Mouse (Mus musculus): ENCODE results near the gene Dtx4.

Gene Dtx4

DNA sequence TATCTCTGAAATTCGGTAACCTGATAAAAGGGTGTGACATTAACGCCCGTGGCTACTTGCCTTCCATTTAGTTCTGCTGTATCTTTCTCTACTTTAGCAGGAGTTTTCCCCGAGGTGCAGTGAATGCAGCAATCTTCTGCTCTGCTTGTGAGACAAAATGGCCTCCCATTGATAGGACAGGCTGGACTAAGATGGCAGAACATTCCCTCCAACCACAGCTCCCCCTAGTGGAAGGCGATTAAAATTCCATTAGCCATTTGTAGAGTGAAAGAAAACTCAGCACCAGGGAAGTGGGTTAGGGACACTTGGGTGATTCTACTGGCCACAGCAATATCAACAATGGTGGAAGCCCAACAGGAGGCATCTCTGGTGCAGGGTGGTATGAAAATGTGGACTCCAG lies 33.8 kb downstream of the Dtx4 start:
- no peak for DNase-seq (ENCODE audit: low spot score in 2 of 2)

DNA sequence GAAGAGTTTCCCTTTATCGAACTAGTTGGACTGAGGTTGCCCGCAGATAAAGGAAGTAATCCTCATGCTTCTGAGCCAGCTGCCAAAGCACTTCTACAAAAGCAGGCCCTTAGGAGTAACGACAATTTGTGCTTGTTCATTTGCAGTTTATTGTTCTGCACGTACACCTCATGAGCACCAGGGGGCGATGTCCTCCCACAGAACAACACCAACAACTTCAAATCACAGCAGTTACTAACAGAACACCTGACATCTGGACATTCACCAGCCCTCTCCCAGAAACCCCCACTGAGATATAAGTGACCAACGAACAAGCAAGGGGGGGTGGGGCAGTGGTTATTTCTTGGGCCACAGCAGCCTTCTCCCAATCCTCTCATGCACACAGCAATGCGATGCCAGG lies 35.0 kb downstream of the Dtx4 start:
- DNase-seq (ENCODE audit: low spot score in 2 of 2): peak in 1 of 2 experiments; percentile 59

DNA sequence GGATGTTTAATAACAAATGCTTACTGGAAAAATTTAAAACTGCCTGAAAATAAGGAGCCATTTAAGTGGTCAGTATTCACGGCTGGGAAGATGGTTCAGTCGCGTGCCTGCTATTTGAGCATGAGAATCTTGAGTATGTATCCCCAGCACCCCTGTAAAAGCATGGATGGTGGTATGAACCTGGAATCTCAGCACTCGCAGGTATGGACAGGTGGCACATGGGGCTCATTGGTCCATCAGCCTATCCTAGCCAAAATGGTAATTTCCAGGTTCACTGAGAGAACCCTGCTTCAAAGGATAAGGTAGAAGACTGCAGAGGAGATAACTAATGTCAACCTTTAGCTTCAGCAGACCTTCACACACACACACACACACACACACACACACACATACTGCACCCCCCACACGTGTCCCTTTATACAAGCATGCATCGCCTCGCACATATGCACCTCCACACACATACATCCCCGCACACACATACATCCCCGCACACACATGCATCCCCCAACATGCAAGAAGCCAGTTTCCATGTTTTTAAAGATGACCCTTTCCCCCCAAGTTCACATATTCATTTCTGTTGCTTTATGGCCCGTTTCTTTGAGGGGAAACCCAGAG lies 35.6 kb downstream of the Dtx4 start:
- no peak for DNase-seq (ENCODE audit: low spot score in 2 of 2)

DNA sequence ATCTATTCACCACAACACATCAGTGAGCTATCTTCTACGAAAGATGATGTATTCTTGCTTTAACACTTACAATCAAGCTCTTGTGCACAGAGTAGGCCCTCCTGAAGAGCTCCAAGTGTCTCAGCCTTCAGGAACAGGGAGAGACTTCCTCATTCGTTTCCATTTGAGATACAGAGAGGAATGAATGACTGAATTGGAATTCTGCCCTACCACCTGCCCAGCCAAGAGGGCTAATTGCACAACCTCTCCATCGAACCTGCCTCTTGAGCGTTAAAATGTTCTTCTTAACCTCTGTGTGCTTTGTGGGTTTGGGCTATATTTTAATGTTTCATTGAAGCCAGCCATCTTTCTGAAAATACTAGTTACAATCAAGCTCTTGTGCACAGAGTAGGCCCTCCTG lies 36.6 kb downstream of the Dtx4 start:
- DNase-seq (ENCODE audit: low spot score in 2 of 2): no peak

DNA sequence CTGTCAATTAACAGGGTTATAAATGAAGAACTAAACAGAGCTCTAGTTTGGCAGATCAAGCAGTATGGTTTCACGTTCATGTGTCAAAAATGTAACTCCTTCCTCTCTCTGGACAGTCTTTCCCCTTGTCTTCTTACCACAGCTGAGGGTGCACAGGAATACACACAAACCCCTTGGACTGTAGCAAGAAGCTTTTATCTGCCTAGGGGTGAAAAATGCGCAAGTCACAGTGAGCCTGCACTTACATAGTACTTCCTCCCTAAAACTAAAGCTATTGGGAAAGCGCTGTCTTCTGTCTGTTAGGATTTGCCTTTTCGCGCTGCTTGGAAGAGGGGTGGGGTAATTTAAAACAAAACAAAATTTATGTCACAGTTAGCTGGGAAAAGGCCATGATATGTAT lies 37.1 kb downstream of the Dtx4 start:
- DNase-seq (ENCODE audit: low spot score in 2 of 2): no peak

DNA sequence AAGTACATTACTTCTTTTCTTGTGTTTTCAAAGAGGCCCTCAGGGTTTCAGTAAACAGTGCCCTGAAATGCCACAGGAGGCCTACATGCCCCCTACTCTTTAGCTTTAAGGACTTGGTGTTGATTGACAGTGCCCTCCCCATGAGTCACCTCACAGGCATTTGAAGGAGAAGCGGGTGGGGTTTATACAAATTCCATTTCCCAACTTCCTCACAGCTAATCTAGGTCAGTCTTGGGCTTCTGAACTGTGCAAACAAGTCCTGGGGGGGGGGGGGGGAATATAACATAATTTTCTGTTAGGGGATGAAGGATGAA lies 37.6 kb downstream of the Dtx4 start:
- DNase-seq (ENCODE audit: low spot score in 2 of 2): no peak

DNA sequence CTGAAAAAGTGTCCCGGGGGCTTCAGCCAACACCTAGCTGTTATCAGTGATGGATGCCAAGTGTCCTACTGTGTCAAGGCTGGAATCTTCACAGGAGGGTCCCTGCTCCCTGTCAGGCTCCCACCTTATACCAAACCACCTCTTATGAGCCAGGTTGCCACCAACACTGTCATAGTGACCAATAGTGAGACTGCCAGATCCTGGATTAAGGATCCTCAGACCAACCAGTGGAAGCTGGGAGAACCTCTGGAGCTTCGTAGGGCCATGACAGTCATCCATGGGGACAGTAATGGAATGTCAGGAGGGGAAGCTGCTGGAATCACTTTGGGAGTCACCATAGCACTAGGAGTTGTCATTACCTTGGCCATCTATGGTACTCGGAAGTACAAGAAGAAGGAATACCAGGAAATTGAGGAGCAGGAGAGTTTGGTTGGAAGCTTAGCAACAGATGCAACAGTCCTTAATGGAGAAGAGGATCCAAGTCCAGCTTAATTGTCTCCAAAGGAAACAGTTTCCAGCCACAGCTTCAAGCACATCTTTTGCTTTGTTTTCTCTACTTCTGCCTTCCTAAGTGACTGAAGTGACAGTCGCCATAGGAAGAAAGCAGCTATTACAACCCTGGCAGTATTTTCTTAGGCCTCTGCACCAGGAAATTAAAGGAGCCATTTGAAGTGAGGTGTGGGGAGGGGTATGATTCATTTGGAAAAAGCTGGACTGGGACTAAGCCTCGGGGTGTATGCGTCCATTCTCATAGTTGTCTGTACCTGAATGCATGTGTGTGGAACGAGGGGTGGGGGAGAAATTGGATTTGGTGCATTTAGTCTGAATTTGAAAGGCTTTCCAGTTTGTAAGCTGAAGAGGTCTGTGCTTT lies 38.2 kb downstream of the Dtx4 start:
- no peak for DNase-seq (ENCODE audit: low spot score in 2 of 2)

DNA sequence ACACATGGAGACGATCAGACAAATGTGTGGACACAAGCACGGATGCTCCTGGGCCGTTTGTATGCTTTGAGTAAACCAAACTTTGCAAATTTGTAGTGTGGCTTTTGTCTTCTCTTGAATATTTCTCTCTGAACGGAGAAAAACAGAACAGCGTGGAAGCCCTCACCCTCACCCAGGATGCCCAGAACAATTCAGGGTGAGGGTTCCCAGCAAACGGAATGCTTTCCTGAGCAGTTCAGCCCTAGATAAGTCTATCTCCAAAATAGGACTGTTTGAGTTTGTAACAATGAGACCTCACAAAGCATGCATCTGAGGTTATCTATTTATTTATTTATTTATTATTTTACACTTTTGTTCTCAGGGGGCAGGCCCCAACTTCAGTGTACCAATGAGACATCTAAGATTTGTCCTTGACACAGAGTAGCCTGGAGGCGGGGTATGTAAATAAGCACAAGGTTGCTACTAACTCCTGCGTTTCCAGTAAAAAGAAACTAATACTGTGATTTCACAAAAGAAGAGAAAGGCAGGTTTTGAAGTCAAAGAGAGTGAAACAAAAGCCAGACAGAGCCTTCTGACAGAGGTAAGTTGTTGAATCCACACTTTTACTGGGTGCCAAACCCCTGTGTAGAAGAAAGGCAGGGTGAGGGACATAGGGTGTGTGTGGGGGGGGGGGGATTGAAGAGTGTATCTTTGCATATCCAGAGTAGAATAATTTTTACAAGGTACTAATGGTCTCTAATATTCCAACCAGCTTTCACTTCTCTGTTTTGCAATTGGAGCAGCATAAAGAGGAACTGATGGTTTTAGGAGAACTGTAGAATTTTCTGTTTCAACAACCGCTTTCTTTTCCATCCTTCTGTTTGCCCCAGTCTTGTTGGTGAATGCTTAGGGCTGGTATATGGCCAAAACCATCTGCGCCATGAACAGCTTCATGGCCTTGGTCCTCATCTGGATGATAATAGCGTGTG lies 40.7 kb downstream of the Dtx4 start, which contains the start of gene Mpeg1:
Gene Mpeg1 (plus strand): TSS at position 498 of the 968 bp plus-strand sequence.
- DNase-seq (ENCODE audit: low spot score in 2 of 2): no peak

DNA sequence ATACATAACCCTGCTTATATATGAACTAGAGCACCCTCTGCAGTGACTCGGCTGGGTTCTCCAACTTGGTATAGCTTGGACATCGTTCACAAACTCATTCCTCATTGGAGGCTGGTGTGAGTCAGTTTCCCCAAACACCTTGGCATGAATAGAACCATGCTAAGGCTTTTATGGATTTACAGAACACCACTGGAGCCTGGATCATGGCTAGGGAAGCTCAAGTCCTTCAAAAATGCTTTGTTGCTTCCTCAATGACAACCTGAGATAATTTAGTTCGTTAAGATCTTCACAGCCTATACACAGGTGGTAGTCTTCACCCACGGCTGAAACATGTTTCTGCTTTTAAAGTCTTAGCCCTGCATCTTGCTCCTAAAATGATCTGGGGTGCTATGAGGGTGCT lies 41.7 kb downstream of the Dtx4 start:
- no peak for DNase-seq (ENCODE audit: low spot score in 2 of 2)

DNA sequence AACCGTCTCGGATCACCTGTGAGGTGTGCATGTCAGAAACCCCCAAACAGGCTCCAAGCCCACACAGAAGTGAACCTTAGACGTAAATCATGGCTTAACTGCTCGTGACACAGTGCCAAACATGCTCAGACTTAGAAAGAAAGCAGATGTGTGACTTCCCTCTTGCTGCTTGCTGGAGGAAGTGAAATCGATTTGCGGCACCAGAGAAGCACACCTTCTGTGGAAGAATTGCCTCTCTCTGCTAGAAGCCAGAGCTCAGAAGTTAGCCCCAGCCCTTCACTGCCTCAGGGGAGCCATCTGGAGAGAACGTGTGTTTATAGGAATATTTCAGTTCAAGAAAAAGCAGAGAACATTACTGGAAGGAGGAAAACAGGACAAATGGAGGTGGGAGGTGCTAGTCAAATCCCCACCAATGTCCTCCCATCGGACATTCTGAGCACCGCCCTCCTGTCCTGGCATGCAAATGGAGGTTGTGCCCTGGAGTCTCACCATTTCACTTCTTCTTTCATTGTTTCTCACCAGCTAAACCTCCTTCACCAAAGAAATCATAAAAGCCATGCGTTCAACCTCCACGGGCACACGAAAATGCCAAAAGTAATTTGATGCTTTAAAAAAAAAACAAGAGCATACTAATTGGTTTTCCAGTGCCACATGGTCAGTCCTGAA lies 43.7 kb downstream of the Dtx4 start:
- no peak for DNase-seq (ENCODE audit: low spot score in 2 of 2)

DNA sequence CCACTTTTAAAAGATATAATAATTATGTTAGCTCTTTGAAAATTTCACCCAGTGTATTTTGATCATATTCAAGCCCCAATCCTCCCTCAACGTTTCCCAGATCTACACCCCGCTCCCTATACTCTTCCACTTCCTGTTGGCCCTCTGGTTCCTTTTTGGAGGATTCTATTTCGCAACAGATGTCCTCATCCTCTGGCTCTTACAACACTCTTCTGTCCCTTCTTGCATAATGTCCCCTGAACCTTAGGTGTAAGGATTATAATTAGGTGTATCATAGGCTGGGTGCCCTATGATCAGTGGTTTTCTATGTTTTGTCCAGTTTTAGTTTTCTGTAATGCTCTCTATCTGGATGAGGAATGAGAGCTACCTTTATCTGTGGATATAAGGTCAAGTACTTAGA lies 56.2 kb downstream of the Dtx4 start:
- DNase-seq (ENCODE audit: low spot score in 2 of 2): no peak

DNA sequence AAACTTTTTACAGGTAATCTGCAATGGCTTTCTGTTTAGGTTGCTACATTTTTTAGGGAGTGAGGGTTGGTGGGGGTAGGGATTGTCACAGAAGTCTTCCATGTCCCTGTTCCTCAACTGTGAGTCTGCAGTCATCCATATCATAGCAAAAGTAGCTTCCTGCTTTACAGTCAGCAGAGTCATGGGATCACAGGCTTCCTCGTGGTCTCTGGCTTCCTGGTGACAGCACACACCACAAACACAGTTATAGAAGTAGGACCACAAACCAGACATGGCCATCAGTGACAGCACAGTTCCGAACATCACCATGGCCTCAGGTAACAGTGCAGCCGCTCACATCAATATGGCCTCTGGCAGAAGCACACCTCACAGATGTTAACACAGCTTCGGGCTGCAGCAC lies 58.7 kb downstream of the Dtx4 start:
- DNase-seq (ENCODE audit: low spot score in 2 of 2): no peak

DNA sequence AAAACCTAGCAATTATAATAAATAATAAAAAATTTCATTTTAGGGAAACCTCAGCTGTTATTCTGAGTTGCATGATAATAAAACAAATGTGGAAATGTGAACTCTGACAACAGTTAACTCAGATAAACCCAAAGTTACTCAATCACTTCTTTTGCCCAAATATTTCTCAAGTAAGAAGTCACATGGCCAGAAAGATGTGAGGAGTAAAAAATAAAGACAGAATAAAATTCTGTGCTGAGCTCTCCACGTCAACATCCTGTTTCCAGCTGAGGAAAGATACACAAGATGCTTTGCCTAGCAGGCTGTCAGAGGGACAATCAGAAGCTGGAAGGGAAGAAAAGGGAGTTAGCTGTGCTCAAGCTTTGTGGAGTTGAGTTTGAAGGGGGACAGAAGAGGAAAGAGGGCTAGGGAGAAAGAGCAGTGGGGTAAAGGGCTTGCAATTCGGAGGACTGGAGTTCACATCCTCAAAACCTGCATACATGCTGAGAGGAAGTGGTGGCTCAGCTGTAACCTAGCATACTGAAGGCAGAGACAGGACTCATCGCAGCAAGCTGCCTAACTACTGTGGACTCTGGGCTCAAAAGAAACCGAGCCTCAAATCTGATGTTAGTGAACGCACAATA lies 61.0 kb downstream of the Dtx4 start:
- DNase-seq (ENCODE audit: low spot score in 2 of 2): no peak

DNA sequence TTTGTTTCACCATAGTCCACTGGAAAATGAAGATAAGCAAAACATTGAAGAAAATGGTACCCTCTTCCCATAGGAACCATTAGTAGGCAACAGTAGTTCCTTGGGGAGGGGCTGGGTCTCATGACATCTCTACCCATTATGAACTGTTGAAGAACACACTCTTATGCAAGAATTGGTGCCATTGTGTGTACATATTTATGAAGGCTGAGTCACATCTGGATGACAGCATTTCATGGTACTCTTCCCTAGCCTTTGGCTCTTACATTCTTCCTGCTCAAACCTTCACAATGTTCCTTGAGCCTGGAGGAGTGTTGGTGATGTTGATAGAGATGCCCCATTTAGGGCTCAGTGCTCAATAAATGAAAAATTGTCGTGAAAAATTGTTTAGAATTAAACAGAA lies 61.7 kb downstream of the Dtx4 start:
- no peak for DNase-seq (ENCODE audit: low spot score in 2 of 2)

DNA sequence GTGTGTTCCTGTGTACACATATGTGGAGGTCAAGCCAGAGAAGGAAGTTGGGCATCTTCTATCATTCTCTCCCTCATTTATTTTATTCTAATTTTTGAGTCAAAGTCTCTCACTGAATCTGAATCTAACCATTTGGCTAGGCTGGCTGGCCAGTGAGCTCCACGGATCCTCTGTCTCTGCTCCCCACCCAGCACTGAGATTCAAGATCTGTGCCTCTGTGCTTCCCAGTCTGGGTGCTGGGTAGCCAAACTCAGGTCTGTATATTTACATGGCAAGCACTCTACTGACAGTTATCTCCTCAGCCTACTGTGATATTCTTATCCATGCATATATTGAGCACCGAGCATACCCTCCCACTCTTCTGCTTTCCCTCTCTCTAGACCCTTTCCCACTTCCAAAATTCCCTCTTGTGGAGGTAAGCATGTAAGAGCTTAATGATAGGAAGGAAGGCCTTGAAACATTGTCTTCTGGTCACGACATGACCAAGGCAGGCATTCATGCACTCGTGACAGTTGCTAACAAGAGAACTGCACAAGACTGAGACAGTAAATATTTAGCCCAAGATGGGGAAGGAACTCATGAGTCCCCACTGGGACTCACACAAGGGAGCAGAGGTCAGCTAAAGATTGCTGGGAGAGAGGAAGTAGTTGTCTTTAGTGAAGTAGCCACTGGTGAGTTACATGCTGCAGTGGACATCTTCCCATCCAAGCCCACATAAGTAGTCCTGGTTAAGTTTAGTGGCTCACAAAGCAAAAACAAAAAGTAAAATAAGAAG lies 65.3 kb downstream of the Dtx4 start:
- no peak for DNase-seq (ENCODE audit: low spot score in 2 of 2)

DNA sequence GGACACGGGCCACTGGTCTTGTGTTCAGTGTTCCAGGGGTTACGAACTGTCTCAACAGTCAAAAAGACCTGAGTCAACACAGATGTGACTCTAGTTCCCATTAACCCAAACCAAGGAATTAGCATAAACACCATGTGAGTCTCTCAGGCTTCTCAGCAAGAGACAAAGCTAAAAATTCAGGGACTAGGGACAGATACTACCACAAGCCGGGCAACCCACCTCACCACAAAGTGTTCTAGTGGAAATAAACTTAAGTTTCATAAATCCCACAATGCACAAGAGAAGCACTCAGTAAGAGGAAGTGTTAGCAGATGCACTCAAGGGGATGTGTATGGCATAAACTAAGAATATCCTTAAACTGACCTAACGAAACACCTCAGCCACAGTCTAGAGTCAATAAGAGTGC lies 66.2 kb downstream of the Dtx4 start:
- no peak for DNase-seq (ENCODE audit: low spot score in 2 of 2)

DNA sequence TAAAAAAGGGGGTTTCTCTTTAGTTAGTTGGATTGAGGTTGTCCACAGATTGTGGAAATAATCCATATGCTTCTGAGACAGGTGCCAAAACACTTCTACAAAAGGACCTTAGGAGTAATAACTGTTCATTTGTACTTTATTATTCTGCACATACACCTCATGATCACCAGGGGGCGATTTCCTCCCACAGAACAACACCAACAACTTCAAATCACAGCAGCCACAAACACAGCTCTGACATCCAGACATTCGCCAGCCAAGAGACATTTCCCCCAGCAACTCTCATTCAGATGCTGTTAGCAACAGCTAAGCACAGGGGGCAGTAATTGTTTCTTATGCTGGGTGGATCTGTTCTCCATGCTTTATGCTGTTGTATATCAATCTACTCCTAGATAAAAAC lies 68.2 kb downstream of the Dtx4 start:
- peak in 1 of 2 experiments; percentile 28 for DNase-seq (ENCODE audit: low spot score in 2 of 2)

DNA sequence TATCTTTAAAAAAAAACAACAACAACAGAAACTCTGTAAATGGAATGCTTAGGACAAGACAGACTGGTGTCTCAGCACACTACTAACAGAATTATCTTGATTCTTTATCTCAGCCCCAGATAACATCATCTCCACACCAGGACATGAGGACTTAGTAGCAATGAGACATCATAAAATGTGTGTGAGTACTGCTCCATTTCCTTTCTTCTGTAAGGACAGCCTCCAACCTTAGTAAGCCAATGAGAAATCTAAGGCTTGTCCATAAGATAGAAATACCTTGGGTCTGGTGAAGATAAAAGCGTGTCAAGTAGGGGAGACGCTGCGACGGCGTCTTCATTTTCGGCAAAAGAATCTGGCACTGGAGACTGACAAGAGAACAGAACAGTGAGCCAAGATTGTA lies 73.6 kb downstream of the Dtx4 start, which contains the start of gene Pfpl:
Gene Pfpl (plus strand): TSS at position 301 of the 400 bp plus-strand sequence.
- DNase-seq (ENCODE audit: low spot score in 2 of 2): no peak

DNA sequence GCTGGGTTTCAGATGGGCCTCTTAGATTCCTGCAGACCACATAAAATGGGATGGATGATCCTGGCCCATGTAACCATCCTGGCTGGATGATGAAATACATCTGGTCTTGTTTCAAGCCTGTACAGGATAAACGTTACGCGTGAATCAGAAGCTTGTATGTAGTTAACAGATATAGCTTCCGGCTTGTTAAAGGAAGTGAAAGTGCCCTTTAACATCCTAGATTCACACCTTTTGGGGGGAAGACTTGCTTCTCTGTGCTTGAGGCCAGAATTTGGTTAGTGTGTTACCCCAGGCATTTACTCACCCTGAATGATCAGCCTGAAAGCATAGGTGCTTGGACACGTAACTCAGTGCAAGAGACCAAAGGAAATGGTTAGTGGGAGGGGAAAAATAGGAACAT lies 74.2 kb downstream of the Dtx4 start:
- no peak for DNase-seq (ENCODE audit: low spot score in 2 of 2)

DNA sequence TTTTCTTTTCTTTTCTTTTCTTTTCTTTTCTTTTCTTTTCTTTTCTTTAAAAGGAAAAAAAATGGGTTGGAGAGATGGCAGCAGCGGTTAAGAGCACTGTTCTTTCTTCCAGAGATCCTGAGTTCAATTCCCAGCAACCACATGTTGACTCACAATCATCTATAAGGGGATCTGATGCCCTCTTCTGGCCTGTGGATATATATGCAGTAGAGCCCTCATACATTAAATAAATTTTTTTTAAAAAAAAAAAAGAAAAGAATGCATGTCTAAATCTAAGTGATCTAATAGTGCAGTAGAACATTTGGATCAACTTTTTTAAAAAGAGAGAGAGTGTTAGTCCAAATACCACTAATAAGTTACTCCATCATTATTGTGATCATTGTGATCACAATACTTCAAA lies 79.6 kb downstream of the Dtx4 start:
- DNase-seq (ENCODE audit: low spot score in 2 of 2): no peak

DNA sequence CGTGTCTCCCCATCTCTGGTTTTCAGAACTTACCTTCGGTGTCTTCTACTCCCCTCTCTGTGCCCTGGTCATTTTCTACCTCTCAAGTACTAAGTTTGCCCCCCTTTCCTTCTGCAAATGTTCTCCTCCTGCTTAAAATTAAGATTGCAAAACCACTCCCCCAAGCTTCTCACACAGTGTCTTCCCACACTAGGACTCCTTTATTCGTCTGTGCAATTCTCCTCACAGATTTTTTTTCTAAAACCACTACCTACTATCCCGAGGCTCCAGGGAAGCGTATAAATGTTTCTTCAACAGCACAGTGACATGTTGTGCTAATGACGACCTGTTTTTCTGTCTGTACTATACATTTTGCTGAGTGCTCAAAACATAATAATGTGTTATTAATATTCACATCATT lies 80.7 kb downstream of the Dtx4 start:
- no peak for DNase-seq (ENCODE audit: low spot score in 2 of 2)

Data from urinary bladder, postnatal 4 days (tissue).